Mouse (Mus musculus) kidney, postnatal 4 days (tissue): ENCODE measurements at regions not wholly inside any gene's neighbourhood (a gene's known extent, or its start where the extent isn't known, plus 50 kb on each side); places are given as distances from the start of the nearest gene placed in this dataset.

ENCODE experiments used
- DNase-seq, 2 experiments: peaks; one replicate each; pipeline ENCODE4 v3.0.0; 2021; ENCODE audit warnings: mixed read lengths in 2 of 2

DNA sequence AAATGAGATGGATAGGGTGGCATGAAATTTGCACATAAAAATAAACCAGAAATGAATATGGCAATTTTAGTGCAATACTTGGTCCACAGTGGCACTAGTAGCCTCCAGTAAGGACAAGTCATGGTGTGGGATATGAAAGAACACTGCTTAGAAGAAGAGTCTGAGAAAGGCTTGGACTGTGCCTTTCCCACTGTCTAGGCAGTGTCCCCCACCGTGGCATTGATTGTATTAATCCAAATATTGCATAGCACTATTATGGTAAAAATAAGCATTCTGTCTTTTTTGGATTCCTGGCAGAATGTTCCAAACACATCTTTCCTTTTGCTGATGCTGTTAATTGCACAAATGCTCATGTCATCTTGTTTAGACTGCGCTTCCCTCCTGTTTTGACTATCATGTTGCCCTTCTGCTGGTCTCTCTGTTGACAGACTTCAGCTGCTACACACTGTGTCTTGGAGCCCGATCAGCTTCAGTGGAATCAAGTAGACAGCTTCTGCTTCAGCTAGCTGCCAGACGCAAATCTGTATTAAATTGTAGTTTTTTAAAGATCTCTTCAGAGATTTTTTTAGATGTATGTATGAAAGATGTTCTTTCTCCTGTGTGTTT is 186.2 kb upstream of the Robo2 start:
- peak; percentile 25 to 34 for DNase-seq

DNA sequence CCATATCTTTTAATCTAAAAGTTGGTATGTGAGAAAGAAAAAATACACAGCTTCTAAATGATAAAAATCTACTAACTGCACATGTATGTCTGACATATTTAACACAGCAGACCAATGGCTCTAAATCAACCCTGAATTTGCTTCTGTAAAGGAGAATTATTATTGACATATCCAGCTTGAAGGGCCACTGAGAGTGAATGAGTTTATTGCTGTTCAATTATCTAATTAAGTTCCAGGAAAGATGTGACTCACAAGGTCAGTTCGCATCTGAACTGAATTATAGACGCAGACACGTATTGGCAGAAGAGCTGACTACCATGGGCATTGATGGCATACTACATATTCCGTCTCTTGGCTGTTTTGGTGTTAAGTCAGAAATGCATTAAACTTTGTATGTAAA is 180.3 kb upstream of the Robo2 start:
- DNase-seq = no peak

DNA sequence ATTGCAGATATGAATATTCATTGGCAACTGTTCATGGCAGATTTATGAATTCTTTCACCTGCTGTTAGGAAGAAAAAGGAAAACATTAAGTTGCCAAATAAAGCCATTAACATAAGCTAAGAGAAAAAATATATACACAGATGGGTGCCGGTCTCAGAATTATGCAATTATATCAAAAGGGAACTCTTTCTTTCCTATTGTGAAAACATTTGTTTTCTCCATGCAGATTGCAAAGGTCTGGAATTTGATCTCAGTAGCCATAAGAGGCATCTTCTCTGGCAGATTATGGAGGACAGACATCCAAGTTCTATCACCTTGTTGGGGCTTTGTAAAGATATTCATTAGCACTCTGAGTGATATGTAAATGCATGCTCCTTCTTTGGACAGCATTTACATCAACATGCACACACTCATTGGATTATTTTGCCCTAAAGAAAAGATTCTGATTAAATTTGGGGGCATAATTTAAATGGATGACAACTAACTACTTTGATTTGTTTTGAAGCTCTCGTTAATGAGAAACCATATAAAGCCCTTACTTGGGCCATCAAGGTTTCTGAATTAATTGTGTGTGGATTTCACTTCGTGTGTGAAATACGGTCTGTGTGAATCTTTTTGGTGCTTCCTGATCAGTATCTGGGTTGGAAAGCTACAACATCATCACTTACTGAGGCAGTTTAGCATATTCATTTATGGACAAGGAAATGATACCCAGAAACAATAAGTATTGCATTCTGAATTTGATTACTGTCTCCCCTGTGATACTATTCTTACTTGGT is 171.2 kb upstream of the Robo2 start:
- DNase-seq = no peak

DNA sequence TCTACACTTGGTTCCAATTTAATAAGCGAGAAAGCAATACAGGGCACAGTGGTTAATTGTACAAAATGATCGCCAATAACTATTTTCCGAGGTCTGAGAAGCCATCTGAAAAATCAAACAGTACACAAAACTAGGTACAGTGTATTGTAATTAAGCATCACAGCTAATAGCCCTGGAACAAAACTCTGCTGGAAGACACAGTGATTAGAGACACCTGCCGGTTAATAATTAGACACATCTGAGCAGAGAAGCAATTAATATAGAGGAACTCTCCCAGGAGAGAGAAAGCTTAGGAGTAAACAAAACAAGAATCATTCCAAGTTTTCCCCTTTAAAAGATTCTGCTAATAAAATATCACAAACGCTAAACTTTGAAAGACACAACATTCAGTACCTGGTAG is 136.7 kb upstream of the Robo2 start:
- no peak for DNase-seq

DNA sequence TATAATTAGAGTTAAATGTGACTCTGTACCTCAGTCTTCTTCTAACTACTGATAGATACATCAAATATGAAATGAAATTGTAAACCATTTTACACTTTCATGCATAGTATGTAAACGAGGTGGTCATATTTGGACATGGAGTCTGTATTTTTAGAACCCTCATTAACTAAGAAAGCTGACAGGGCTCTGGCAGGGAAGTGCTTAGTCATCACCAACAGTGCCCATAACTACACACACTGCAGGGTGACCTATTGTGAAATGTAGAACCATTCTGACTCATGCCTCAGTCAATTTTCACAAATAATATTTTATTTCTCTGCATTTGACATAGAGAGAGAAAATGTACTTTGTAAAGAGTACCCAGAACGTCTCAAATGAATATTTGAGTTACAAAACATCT is 118.9 kb upstream of the Robo2 start:
- DNase-seq = no peak

DNA sequence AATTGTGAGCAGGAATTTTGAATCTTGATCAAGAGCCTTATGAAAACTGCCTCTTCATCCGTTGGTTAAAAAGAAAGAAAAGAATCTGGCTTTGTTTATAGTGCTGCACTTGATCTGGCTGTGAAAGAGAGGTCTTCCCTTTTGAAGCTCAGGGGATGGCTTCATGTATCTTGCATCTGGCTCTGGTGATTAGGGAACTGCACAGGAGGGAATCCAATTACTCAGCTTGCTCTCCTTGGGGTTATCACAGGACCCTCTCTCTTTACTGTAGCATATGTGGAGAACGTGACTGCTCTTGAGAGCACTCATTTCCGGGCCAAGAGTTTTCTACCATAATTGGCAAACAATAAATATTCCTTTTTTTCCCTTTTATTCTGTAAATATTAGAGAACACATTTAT is 116.6 kb upstream of the Robo2 start:
- DNase-seq = no peak

DNA sequence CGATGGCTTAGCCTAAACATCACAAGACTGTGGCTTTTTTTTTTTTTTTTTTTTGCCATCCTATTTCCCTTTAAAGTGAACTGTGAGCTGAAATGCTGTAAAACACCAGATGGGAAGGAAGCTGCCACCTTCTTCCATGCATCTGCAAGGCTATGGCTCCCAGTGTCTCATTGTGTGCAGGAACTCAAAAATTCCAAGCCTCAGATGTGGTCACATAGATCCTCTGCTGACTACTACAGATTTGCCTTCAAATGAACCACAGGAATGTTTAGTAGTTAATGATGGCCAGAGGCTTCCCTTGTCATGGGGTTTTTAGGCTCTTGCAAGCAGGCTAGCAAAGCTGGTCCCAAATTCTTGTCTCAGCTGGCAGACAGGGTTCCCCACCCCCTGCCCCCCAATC is 114.9 kb upstream of the Robo2 start:
- DNase-seq = no peak

DNA sequence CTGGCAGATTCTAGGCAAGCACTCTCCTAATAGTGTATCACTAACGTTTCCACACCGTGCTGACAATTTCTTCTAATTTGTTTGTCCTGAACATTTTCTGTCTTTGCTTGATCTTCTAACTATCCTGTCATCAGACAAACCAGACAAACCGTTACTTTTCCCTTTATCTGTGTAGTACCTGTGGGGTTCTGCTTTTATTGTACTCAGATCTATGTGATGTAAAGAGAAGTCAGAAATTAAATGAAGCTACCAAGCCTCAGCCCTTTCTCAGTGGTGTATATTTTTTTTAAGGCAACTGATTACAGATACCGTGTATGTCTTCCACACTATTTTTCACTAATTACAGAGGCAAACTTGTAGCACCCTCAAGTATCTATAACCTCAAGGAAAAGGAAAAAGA is 108.9 kb upstream of the Robo2 start:
- DNase-seq = no peak

DNA sequence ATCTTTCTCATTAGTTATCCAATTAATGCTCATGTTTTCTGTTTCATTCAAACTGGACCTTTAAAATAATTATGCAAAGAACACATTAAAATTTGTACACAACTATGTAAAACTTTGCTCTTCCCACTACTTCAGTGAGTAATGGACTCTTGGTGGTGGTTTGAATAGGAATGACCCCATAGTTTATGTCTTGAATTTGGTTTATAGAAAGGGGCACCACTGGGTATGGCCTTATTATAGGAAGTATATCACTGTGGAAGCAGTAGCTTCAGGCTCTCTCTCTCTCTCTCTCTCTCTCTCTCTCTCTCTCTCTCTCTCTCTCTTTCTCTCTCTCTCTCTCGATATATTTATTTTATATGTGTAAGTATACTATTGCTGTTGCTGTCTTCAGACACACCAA is 106.3 kb upstream of the Robo2 start:
- DNase-seq = no peak

DNA sequence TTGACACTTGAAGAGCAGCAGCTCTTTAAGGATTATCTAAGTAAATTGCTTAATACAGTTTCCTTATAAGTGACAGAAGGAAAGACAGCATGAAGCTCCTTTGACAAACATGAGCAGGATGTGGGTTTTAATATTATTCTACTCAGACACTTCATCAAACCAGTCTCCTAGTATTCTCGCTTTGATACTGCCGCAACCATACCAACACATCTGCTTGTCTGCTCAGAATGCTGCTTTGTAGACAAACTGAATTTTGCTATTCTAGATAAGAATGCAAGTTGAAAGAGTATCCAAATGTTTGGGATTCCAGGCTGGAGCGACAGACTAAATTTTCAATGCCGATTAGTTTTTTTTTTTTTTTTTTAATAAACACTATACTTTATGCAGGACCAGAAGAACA is 105.7 kb upstream of the Robo2 start:
- no peak for DNase-seq

DNA sequence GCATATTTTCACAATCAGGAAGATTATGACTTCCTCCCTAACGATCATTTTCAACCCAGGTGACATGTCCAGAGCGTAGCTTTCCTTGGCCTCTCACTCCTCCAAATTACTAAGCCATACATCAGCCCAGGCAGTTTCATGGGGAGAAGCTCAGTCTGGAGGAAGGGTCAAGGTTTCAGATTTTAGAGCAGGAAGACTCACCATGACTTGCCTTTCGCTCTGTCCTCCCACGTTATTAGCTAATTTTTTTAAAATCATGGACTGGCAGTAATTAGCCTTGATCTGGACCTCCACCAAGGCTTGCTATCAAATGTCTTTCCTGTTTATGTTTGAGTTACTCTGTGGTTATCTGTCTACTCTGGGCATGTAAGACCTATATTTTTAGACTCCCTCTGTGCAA is 102.9 kb upstream of the Robo2 start:
- DNase-seq = no peak

DNA sequence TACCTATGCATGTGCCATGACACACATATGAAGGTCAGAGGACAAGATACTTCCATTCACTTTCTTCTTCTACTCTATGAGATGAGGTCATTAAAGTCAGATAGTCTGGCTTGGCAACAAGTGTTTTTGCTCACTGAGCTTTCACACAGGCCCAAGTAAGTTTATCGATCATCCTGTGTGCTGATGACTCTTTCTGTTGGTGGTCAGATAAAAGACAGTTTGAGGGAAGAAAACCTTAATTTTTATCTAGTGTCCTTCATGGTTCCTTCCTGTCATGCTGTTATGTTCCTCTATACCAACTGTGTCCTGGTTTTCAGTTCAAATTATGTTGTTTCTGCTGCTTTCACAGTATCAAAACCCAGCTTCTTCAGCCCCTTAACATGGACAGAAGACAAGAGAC is 98.8 kb upstream of the Robo2 start:
- no peak for DNase-seq

DNA sequence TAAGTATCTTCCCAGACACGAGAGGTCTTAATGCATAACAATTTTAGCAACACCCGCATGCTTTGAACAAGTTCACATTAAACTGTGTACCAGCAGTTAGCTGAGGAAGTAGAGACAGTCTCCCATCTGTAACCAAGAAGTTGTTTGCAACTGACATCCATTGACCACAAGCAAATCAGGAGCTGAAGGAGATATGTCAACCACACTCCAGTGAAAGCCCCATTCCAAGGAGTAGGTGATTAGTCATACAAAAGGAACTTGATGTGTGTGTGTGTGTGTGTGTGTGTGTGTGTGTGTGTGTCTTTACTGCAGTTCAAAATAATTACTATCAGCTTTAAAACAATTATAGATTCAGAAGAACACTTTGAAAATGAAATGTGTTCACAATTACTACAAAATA is 97.9 kb upstream of the Robo2 start:
- DNase-seq = no peak

DNA sequence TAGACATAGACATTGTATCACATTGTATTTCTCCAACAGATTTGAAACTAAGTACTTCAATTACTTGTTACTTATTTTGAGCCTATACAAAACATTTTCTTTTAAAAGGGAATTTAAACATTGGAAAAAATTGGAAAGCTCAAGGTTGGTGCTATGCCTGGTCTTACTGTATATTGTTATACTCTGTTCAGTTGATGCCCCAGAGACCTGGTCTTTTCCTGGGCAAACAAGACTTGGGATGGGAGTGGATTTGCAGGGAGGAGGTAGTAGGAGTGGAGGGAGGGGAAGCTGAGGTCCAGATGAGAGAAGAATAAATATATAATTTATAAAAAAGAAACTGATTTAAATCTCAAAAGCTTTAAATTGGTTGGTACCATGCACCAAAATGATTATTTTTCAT is 95.1 kb upstream of the Robo2 start:
- DNase-seq = no peak

DNA sequence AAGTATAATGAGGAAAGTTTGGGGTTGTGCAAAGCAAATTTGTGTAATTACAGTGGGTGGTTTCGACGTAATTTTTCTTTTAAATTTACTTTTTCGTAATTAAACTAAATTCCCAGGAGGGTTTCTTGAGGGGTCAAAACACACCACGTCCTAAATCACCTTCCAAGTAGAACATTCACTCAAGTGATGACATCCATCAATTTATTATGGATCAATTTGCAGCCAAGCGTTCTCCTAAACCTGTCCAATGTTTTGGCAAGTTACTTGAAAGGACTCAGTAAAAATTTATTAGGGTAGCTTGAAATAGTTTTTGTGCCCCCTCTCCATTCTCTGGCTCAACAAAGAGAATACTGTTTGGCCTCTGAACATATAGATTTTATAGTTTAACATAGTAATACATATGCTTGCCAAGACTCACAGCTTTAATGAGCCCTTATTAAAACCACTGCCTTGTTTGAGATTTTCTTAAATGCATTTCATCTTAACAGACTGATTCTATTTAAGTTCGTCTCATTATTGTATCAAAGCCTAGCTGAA is 94.6 kb upstream of the Robo2 start:
- no peak for DNase-seq

DNA sequence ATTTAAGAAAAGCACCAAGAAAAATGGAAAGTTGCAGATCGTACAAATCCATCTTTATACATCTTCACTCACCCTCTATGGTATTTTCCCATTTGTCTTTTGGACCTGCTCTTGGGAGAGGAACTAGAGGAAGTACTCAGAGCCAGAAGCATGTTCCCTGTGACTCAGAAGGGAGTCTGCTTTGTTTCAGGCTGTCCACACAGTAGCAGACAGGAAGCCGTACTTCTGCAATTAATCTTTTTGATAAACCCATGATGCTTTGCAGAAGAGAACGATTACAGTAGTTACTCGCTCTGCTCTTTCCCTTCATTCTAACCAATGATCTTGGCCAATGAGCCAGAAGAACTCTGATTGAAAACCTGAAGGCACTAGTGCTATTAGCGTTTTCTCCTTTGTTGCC is 92.8 kb upstream of the Robo2 start:
- no peak for DNase-seq

DNA sequence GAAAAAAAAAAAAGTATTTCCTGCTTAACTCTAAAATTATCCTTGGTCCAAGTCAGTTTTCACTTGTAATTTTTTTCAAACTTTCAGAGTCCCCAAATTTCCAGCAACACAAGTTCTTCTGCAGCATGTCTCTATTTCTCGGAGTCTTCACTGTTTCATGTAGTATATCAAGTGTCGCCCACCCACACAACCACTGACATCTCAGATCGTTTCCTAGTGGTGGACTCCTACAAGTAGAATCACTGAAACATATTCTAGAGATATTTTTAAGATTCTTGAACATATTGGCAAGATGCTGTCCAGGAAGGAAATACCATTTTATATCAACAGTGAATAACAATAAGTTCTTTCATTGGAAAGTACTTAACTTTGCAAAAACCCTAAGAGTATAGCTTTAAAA is 89.1 kb upstream of the Robo2 start:
- no peak for DNase-seq

DNA sequence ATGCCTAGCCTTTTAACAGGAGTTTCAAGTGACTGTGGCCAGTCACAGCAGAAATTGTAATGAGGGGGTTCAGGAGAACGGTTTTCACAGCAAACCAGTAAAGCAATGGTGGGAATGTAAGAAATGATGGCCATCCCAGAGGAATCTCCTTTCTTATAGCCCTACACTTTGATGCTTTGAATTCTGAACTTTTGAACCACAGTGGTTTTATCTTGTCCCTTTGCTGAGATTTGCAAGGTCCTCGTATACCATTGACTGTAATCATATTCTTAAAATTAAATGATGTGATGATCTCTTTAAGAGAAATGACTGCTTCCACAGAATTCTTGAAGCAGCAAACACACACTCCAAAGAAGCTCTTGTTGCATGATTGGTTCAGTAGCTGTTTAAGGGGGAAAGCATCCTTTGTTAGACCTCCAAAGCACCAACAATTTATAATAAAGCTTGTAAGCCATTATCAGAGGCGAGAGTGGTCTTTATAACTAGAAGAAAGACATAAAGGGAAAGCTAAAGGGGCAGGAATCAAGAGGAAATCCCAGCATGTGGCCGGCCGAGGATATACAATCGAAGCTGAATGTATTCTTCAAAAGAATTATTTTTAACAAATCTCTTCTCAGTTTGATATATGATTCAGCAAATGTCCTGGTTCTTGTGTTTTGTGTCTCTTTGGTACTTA is 56.3 kb upstream of the Robo2 start:
- no peak for DNase-seq

DNA sequence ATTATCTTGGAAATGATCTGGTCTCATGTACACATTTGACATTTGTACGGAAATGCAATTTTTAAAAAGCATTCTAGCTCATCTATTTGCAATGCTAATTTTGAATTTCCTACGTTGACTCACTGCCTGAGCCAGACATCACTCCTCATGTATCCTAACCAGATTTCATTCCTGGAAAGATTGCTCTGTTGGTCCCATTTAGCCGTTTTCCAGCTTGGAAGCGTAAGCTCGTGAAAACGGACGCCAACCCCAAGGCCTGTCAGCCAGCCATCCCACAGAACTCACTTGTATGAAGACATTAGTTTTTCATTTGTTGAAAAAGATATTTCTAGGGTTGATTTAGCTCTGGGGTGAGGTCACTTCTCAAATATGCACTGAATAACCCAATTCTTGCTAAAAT is 55.5 kb upstream of the Robo2 start:
- no peak for DNase-seq

DNA sequence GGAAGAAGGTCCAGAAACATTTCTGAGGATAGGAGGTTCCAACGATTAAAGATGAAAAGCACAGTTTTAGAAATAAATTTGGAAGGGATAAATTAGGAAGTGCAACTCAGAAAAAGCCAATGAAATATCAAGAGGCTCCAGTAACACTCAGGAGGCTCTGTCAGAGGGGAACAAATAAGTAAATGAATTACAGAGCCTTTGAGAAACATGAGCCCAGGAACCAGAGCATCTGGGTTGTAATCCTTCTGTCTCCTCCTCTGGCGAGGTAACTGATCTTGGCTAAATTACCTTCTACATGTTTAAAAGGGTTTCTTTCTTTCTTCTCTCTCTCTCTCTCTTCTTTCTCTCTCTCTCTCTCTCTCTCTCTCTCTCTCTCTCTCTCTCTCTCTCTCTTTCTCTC is 53.2 kb upstream of the Robo2 start:
- no peak for DNase-seq

DNA sequence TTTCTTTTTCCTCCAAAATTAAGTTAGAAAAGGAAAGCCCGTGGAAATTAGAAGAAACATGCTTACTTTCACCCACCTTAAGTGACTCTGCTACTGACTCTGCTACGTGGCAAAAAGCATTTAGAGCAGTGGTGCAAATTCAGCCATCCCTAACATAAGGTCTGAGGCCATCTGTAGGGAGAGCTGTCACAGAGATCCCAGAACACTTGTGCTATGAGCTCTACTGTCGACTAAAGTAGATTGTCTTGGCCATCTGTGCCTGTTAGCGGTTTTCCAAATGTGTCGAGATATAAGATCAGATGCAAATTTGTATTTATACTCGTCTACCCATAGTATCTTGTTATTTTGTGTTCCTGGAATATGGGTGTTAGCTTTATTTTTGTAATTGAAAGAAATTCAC is 52.7 kb upstream of the Robo2 start:
- no peak for DNase-seq

DNA sequence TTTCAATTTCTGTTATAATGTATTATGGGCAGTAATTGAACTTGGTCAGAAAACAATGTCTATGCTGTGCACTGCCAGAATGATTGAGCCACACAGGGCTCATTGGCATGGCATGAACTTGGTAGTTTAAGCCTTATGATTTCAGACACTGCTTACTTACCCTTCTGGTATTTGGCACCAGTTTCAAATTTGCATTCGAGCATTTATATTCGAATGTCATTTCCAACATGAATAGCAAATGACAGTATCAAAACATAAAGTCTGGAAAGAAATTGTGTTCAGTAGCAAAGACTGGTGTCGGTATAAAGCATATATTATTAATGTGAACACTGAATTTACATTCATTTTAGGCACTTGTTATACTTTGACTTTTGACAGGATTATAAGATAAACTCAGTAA is 50.8 kb upstream of the Robo2 start:
- DNase-seq = no peak
